Mouse (Mus musculus): ENCODE measurements around the gene Tmpo. TPM values are rescaled to one million over a fixed set of nuclear protein-coding genes. Genes with fewer than 3 reads are reported as not detected.

Tmpo gene
- polyA plus RNA-seq, 1 experiment from 2014 or later = 128 TPM

DNA sequence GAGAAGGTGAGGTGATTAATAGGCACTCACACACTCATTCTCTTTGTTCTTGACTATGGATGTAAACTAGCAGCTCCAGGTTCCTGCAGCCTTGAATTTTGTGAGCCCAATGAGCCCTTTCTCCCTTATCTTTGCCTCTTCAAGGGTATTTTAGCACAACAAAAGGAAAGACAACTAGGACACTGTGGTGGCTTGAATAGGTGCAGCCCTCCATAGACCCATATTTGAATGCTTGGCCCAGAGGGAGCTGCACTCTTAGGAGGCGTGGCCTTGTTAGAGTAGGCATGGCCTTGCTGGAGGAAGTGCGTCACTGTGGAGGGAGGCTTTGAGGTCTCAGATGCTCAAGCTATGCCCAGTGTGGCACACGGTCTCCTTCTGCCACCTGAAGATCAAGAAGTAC, 19.5 kb upstream of the Tmpo start:
- WGBS = 81% methylated on average over 3 of the region's 3 CpGs
- no peaks in the 10 kb centered on the region for H3K4me1 ChIP-seq

DNA sequence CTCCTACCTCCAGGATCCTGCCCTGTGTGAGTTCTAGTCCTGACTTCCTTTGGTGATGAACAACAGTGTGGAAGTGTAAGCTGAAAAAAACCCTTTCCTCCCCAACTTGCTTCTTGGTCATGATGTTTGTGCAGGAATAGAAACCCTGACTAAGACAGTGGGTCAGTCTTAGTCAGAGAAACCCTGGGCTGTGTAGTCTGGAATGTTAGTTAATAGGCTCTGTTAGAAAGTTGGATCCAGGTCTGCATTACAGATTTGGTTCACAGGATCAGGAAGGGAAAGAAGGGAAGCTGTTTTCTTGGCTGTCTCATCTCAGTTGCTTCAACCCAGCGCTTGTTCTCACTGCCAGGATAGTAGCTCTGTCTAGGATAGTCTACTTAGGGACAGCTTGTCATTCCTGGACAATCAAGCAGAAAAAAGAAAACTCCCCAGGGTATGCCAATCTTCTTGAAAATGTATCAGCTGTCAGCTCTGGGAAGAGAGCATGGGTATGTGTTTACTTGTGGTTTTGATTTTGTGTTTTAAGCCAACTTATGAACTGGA, 18.2 kb upstream of the Tmpo start:
- Histone ChIP-seq H3K27me3 (replicated peaks) (no peaks in the 10 kb centered on the region), H3K4me2 (no peak overlapping the region), H3K4me3 (no peak overlapping the region), H3K36me3 (no peaks in the 10 kb centered on the region), H3K9ac (no peak overlapping the region), H3K27ac (replicated peaks) (no peak overlapping the region), H3K9me3 (peaks cover 9% of the 10 kb centered on the region), H3K4me1 (no peaks in the 10 kb centered on the region)
- 68% methylated on average over 1 of the region's 1 CpGs for WGBS
- ATAC-seq (ENCODE audit: extremely low read depth, insufficient number of reproducible peaks, low FRiP score, low TSS enrichment) = no peak

More for the DNA sequence above, 19.5 kb upstream of the Tmpo start:
- Histone ChIP-seq H3K27me3 (replicated peaks) (no peaks in the 10 kb centered on the region), H3K4me3 (no peak overlapping the region), H3K9ac (no peak overlapping the region), H3K36me3 (no peaks in the 10 kb centered on the region), H3K9me3 (peaks cover 9% of the 10 kb centered on the region), H3K4me2 (no peak overlapping the region), H3K27ac (replicated peaks) (no peak overlapping the region)
- no peak for ATAC-seq (ENCODE audit: extremely low read depth, insufficient number of reproducible peaks, low FRiP score, low TSS enrichment)

DNA sequence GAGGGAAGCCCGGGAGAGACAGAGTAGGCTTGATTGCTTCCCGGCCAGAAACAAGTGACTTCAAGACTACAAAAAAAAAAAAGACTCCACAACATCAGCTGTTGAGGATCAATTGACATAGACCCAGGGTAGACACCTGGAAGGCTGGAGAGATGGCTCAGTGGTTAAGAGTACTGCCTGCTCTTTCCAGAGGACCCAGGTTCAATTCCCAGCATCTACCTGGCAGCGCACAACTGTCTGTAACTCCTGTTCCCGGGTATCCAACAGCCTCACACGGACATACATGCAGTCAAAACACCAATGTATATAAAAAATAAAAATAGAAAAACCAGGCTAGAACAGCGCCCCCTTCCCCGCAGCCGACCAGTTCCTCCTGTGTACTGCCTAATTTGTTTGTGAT, 16.6 kb upstream of the Tmpo start:
- no peak overlapping the region for H3K4me3 ChIP-seq
- H3K4me1 ChIP-seq = no peaks in the 10 kb centered on the region
- no peaks in the 10 kb centered on the region for H3K27me3 ChIP-seq (replicated peaks)
- H3K36me3 ChIP-seq = no peaks in the 10 kb centered on the region
- H3K4me2 ChIP-seq = no peak overlapping the region
- H3K9me3 ChIP-seq = peaks cover 9% of the 10 kb centered on the region
- no peak overlapping the region for H3K9ac ChIP-seq
- WGBS = 87% methylated on average over 8 of the region's 8 CpGs
- no peak for ATAC-seq (ENCODE audit: extremely low read depth, insufficient number of reproducible peaks, low FRiP score, low TSS enrichment)
- H3K27ac ChIP-seq (replicated peaks) = no peak overlapping the region

DNA sequence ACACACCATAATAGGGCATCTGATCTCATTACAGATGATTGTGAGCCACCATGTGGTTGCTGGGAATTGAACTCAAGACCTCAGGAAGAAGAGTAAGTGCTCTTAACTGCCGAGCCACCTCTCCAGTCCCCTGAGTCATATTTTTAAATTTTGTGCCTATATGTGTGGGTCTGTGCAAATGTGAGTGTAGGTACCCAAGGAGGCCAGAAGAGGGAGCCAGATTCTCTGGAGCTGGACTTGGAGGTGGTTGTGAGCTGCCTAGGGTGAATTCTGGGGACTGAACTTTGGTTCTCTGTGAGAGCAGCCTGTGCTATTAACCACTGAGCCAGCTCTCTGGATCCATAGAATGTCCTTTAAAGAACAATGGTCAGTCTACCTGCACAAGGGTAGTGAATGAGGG, 15.7 kb upstream of the Tmpo start:
- no peaks in the 10 kb centered on the region for H3K36me3 ChIP-seq
- 83% methylated on average over 1 of the region's 1 CpGs for WGBS

DNA sequence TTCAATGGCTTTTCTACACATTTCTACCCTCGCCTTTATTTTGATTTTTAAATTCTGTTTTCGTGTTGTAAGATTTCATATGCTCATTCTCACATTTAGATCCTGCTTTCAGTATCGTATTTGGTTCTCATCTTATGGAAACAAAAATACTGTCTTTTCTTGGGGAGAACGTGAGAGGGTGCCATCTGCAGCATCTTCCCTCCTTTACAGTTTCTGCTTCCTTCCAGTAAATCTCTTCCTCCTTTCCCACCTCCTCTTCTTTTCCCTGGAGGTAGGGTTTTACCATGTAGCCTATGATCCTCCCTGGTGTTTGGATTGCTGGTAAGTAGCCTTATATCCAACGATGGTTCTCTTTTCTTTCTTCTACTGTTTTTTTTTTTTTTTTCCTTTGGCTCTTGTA, 14.6 kb upstream of the Tmpo start:
- Histone ChIP-seq H3K4me3 (no peak overlapping the region), H3K4me2 (no peak overlapping the region), H3K27me3 (replicated peaks) (no peaks in the 10 kb centered on the region), H3K9ac (no peak overlapping the region), H3K4me1 (no peaks in the 10 kb centered on the region), H3K36me3 (no peaks in the 10 kb centered on the region), H3K27ac (replicated peaks) (no peak overlapping the region), H3K9me3 (peaks cover 4% of the 10 kb centered on the region)
- 77% methylated on average over 5 of the region's 5 CpGs for WGBS
- ATAC-seq (ENCODE audit: extremely low read depth, insufficient number of reproducible peaks, low FRiP score, low TSS enrichment) = no peak

More for the DNA sequence above, 15.7 kb upstream of the Tmpo start:
- Histone ChIP-seq H3K4me2 (no peak overlapping the region), H3K27ac (replicated peaks) (no peak overlapping the region), H3K4me1 (no peaks in the 10 kb centered on the region), H3K4me3 (no peak overlapping the region), H3K9ac (no peak overlapping the region), H3K9me3 (peaks cover 9% of the 10 kb centered on the region), H3K27me3 (replicated peaks) (no peaks in the 10 kb centered on the region)
- no peak for ATAC-seq (ENCODE audit: extremely low read depth, insufficient number of reproducible peaks, low FRiP score, low TSS enrichment)

DNA sequence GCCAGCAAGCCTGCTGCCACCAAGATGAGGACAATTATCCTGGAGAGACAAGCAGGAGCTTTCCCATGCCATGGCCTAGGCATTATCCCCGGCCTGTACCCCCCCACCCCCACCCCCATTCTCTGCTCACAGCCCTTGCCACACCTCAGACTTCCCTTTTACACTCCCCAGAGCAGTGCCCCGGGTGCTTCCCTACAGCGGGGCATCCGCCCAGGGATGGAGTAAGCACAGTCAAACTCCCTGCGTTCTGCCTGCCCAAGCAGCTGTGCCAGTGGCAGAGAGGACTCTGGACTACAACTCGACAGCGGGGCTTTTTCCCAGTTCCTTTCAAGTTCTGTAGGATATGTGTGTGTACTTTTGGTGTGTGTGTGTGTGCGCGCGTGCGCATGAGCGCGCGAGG, 14.0 kb upstream of the Tmpo start:
- ATAC-seq (ENCODE audit: extremely low read depth, insufficient number of reproducible peaks, low FRiP score, low TSS enrichment) = no peak
- H3K27ac ChIP-seq (replicated peaks) = no peak overlapping the region
- no peaks in the 10 kb centered on the region for H3K27me3 ChIP-seq (replicated peaks)
- no peaks in the 10 kb centered on the region for H3K4me1 ChIP-seq
- 85% methylated on average over 14 of the region's 14 CpGs for WGBS
- H3K9ac ChIP-seq = no peak overlapping the region
- H3K9me3 ChIP-seq = peaks cover 4% of the 10 kb centered on the region; the same call in 1 of the 2 replicates
- H3K4me3 ChIP-seq = no peak overlapping the region
- H3K4me2 ChIP-seq = no peak overlapping the region
- no peaks in the 10 kb centered on the region for H3K36me3 ChIP-seq

DNA sequence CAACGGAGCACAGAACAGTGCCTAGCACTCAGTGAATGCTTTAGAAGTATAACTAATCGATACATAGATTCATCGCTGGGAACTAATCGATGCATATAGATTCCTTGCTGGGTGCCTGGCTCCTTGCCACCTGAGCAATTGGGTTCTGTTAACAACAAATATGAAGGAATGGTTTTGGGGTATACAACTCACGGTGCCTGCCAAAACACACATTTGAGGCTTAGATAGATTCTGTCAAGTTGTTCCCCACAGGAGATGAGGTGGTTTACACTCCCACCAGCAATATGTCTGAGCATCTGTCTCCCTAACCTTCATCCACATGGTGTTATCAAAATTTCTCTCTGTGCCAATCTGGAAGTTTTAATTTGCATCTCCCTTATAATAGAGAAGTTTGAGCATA, 10.7 kb upstream of the Tmpo start:
- ATAC-seq (ENCODE audit: extremely low read depth, insufficient number of reproducible peaks, low FRiP score, low TSS enrichment) = no peak
- Histone ChIP-seq H3K4me2 (no peak overlapping the region), H3K27me3 (replicated peaks) (no peaks in the 10 kb centered on the region), H3K36me3 (no peaks in the 10 kb centered on the region), H3K4me1 (peaks cover 9% of the 10 kb centered on the region), H3K4me3 (no peak overlapping the region), H3K9ac (no peak overlapping the region), H3K9me3 (peaks cover 3% of the 10 kb centered on the region; the same call in 1 of the 2 replicates), H3K27ac (replicated peaks) (no peak overlapping the region)
- 84% methylated on average over 5 of the region's 5 CpGs for WGBS

DNA sequence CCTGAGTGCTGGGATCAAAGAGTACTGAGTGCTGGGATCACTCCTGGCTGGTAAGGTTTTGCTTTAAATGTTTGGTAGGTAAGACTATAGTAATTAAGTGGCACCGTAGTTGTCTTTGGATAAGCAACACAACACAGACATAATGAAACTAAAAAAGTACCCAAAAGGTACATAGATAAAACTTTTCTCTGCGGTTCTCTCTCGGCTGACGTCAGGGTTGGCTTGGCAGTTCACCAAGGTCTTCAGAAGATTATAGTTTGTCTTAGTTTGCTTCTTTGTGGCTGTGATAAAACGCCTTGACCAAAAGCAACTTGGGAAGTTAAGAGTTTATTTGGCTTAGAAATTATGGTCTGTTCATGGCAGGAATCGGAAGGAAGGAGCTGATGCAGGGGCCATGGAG, 8.4 kb upstream of the Tmpo start:
- Histone ChIP-seq H3K36me3 (no peaks in the 10 kb centered on the region), H3K9ac (no peak overlapping the region), H3K4me3 (no peak overlapping the region), H3K27ac (replicated peaks) (no peak overlapping the region), H3K4me1 (peaks cover 9% of the 10 kb centered on the region), H3K9me3 (no peaks in the 10 kb centered on the region), H3K4me2 (no peak overlapping the region), H3K27me3 (replicated peaks) (no peaks in the 10 kb centered on the region)
- WGBS = 82% methylated on average over 6 of the region's 6 CpGs
- ATAC-seq (ENCODE audit: extremely low read depth, insufficient number of reproducible peaks, low FRiP score, low TSS enrichment) = no peak

DNA sequence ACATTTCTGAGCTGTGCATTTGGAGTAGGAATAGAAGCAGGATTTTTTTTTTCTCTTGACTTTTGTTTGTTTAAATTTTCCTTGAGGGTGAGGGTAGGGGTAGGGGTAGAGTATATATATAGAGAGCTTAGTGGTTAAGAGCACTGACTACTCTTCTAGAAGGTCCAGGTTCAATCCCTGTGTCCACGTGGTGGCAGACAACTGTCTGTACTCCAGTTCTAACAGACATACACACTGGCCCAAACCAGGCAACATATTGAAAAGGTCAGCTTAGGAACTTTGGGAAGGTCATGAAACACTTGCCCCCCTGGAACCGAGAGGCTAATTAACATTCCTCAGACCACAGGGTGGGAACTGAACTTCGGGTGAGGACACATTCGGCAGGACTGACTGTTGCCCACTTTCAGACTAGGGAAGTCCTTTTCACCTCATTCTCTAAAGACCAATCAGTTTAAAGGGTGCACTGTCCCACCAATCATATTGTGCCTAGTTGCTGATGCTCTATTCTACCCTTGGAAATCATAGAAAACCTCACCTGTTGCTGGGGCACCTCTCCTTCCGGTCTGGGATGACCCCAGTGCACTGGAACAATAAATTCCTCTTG, 7.7 kb upstream of the Tmpo start:
- no peak overlapping the region for H3K4me3 ChIP-seq
- H3K27ac ChIP-seq (replicated peaks) = 0 out of 2 replicates have a peak overlapping the region, but pooled peaks have one; percentile 90
- H3K4me1 ChIP-seq = peaks cover 10% of the 10 kb centered on the region
- H3K4me2 ChIP-seq = no peak overlapping the region
- H3K9me3 ChIP-seq = no peaks in the 10 kb centered on the region
- no peaks in the 10 kb centered on the region for H3K36me3 ChIP-seq
- H3K27me3 ChIP-seq (replicated peaks) = no peaks in the 10 kb centered on the region
- no peak for ATAC-seq (ENCODE audit: extremely low read depth, insufficient number of reproducible peaks, low FRiP score, low TSS enrichment)
- WGBS = 75% methylated on average over 5 of the region's 5 CpGs
- peak overlapping the region; percentile 89; the same call in 1 of the 2 replicates for H3K9ac ChIP-seq

DNA sequence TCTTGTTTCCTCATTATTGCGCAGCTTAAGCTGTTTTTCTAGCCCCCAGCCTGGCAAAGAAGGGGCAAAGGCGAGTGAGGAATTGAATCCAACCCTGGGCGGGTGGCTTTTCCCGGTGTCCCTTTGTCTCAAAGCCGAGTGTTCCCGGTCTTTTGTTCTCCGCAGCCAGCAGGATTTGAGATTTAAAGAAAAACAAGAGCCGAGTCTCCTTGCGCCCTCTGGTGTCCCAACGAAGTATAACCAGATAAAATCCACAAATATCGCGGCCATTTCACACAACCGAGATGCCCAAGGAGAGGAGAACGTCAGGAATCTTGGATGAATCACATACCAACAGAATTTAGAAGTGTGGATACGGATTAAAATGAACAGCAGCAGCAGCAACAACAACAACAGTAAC, 6.8 kb upstream of the Tmpo start:
- peak overlapping the region; percentile 79 for H3K4me2 ChIP-seq
- H3K9me3 ChIP-seq = no peaks in the 10 kb centered on the region
- H3K4me3 ChIP-seq = peak overlapping the region; percentile 56
- peak overlapping the region; percentile 89 for H3K9ac ChIP-seq
- H3K27me3 ChIP-seq (replicated peaks) = no peaks in the 10 kb centered on the region
- H3K4me1 ChIP-seq = peaks cover 19% of the 10 kb centered on the region
- WGBS = under 1% methylated on average over 15 of the region's 15 CpGs
- no peaks in the 10 kb centered on the region for H3K36me3 ChIP-seq
- ATAC-seq (ENCODE audit: extremely low read depth, insufficient number of reproducible peaks, low FRiP score, low TSS enrichment) = no peak
- H3K27ac ChIP-seq (replicated peaks) = peak overlapping the region; percentile 90

DNA sequence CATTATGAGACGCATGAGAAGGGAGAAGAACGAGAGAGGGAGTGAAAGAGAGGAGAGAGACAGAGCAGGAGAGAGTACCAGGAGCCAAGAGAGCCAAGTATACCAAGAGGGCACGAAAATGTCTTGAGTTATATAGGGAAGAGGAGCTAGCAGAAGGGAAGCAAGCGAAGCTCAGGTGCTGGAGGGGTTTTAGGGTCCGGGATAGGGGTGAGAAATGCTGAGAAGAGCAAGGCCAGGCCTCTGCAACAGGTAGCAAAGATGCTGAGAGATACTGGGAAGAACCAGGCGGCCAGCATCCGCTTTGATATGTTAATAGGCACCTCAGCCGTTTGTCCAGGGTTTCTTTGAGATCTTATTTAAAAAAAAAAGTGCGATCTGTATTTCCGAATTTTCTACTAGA, 6.2 kb upstream of the Tmpo start:
- Histone ChIP-seq H3K9ac (peak overlapping the region; percentile 89), H3K27ac (replicated peaks) (peak overlapping the region; percentile 90), H3K9me3 (no peaks in the 10 kb centered on the region), H3K4me1 (peaks cover 22% of the 10 kb centered on the region), H3K4me3 (peak overlapping the region; percentile 56), H3K36me3 (no peaks in the 10 kb centered on the region), H3K4me2 (peak overlapping the region; percentile 79), H3K27me3 (replicated peaks) (no peaks in the 10 kb centered on the region)
- no peak for ATAC-seq (ENCODE audit: extremely low read depth, insufficient number of reproducible peaks, low FRiP score, low TSS enrichment)
- WGBS = 32% methylated on average over 10 of the region's 10 CpGs

DNA sequence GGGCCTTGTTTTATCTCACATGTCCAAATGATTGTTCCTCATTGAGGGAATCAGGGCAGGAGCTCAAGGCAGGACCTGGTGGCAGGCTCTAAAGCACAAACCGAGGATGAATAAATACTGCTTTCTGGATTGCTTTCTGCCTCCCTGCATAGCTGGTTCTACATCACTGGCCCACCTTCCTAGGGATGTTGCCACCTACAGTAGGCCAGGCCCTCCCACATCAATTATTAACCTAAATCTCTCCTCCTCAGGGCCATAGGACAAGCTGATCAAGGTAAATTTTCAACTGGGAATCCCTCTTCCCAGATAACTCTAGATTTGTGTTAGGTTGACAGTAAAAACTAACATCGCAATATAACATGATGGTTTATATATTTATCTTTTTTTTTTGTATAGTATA, 4.6 kb upstream of the Tmpo start:
- 85% methylated on average over 2 of the region's 2 CpGs for WGBS
- H3K9ac ChIP-seq = no peak overlapping the region
- H3K4me1 ChIP-seq = peaks cover 26% of the 10 kb centered on the region
- no peak overlapping the region for H3K4me2 ChIP-seq
- H3K4me3 ChIP-seq = no peak overlapping the region
- no peaks in the 10 kb centered on the region for H3K9me3 ChIP-seq
- H3K36me3 ChIP-seq = no peaks in the 10 kb centered on the region
- no peaks in the 10 kb centered on the region for H3K27me3 ChIP-seq (replicated peaks)
- H3K27ac ChIP-seq (replicated peaks) = no peak overlapping the region
- no peak for ATAC-seq (ENCODE audit: extremely low read depth, insufficient number of reproducible peaks, low FRiP score, low TSS enrichment)

Measured in heart, embryonic 13.5 days (tissue).